Mouse (Mus musculus): Measurements from ENCODE around the gene Gpr162. TPM values are rescaled to one million over a fixed set of nuclear protein-coding genes. Genes with fewer than 3 reads are reported as not detected.

The Gpr162 gene
- polyA plus RNA-seq (2012; rRNA removed; ENCODE audit: low replicate concordance) = 0.65 and 1.6 TPM in 2 replicates

GRCm38 (mm10) chr6:124863658-124864298 is at the start of gene Gpr162:
TSS of gene Gpr162 (minus strand) at chr6:124863983.

GRCm38 (mm10) chr6:124911533-124912218 is 47.9 kb upstream of the Gpr162 start, which contains the start of gene Lag3:
TSS of gene Lag3 (minus strand) at chr6:124911705.

GRCm38 (mm10) chr6:124887986-124888385 is 24.2 kb upstream of the Gpr162 start, which contains the start of gene Cd4:
TSS of gene Cd4 (minus strand) at chr6:124888221.

GRCm38 (mm10) chr6:124856916-124857839 is 6.6 kb downstream of the Gpr162 start, which contains the start of gene P3h3:
TSS of gene P3h3 (minus strand) at chr6:124857752.

GRCm38 (mm10) chr6:124840241-124841167 is 23.3 kb downstream of the Gpr162 start, which contains the start of gene Gnb3:
TSS of gene Gnb3 (minus strand) at chr6:124840275.

GRCm38 (mm10) chr6:124828868-124829798 is 34.6 kb downstream of the Gpr162 start, which contains the start of the genes Usp5 and Cdca3:
TSS of gene Usp5 (minus strand) at chr6:124829484.
TSS of gene Cdca3 (plus strand) at chr6:124829547.

GRCm38 (mm10) chr6:124813933-124814332 is 49.9 kb downstream of the Gpr162 start, which contains the start of gene Tpi1:
TSS of gene Tpi1 (minus strand) at chr6:124814296.

Other genes starting within 250 kb of the Gpr162 start
- not detected in 2 replicates for gene C1s2, start 227.9 kb downstream of the Gpr162 start, polyA plus RNA-seq (2012; rRNA removed; ENCODE audit: low replicate concordance)
- 200 and 320 TPM in 2 replicates for gene Lpcat3, start 201.0 kb downstream of the Gpr162 start, polyA plus RNA-seq (2012; rRNA removed; ENCODE audit: low replicate concordance)
- 21.0 and 23.1 TPM in 2 replicates for gene Emg1, start 151.8 kb downstream of the Gpr162 start, polyA plus RNA-seq (2012; rRNA removed; ENCODE audit: low replicate concordance)
- 163 and 179 TPM in 2 replicates for gene Phb2, start 151.6 kb downstream of the Gpr162 start, polyA plus RNA-seq (2012; rRNA removed; ENCODE audit: low replicate concordance)
- gene Ptpn6, start 125.3 kb downstream of the Gpr162 start, polyA plus RNA-seq (2012; rRNA removed; ENCODE audit: low replicate concordance) = 18.0 and 22.1 TPM in 2 replicates
- 113 and 151 TPM in 2 replicates for gene Grcc10, start 122.6 kb downstream of the Gpr162 start, polyA plus RNA-seq (2012; rRNA removed; ENCODE audit: low replicate concordance)
- not detected in 2 replicates for gene Gm45234, start 108.0 kb downstream of the Gpr162 start, polyA plus RNA-seq (2012; rRNA removed; ENCODE audit: low replicate concordance)
- 60.0 and 70.5 TPM in 2 replicates for gene Atn1, start 107.5 kb downstream of the Gpr162 start, polyA plus RNA-seq (2012; rRNA removed; ENCODE audit: low replicate concordance)
- gene Eno2, start 94.3 kb downstream of the Gpr162 start, polyA plus RNA-seq (2012; rRNA removed; ENCODE audit: low replicate concordance) = 2.6 and 3.2 TPM in 2 replicates
- gene Lrrc23, start 84.3 kb downstream of the Gpr162 start, polyA plus RNA-seq (2012; rRNA removed; ENCODE audit: low replicate concordance) = 0.09 and 0.30 TPM in 2 replicates
- gene Spsb2, start 55.3 kb downstream of the Gpr162 start, polyA plus RNA-seq (2012; rRNA removed; ENCODE audit: low replicate concordance) = 21.3 and 42.0 TPM in 2 replicates
- gene Tpi1, start 49.7 kb downstream of the Gpr162 start, polyA plus RNA-seq (2012; rRNA removed; ENCODE audit: low replicate concordance) = 448 and 753 TPM in 2 replicates
- gene Usp5, start 34.5 kb downstream of the Gpr162 start, polyA plus RNA-seq (2012; rRNA removed; ENCODE audit: low replicate concordance) = 41.6 and 63.1 TPM in 2 replicates
- gene Cdca3, start 34.4 kb downstream of the Gpr162 start, polyA plus RNA-seq (2012; rRNA removed; ENCODE audit: low replicate concordance) = 53.1 and 53.5 TPM in 2 replicates
- gene Gnb3, start 23.7 kb downstream of the Gpr162 start, polyA plus RNA-seq (2012; rRNA removed; ENCODE audit: low replicate concordance) = 0.14 and 0.31 TPM in 2 replicates
- gene P3h3, start 6.2 kb downstream of the Gpr162 start, polyA plus RNA-seq (2012; rRNA removed; ENCODE audit: low replicate concordance) = 5.8 and 11.2 TPM in 2 replicates
- gene Cd4, start 24.2 kb upstream of the Gpr162 start, polyA plus RNA-seq (2012; rRNA removed; ENCODE audit: low replicate concordance) = 2.8 and 4.7 TPM in 2 replicates
- gene Lag3, start 47.7 kb upstream of the Gpr162 start, polyA plus RNA-seq (2012; rRNA removed; ENCODE audit: low replicate concordance) = 3.0 and 7.5 TPM in 2 replicates
- gene Ptms, start 56.1 kb upstream of the Gpr162 start, polyA plus RNA-seq (2012; rRNA removed; ENCODE audit: low replicate concordance) = 874 and 2,100 TPM in 2 replicates
- gene Mlf2, start 67.4 kb upstream of the Gpr162 start, polyA plus RNA-seq (2012; rRNA removed; ENCODE audit: low replicate concordance) = 369 and 581 TPM in 2 replicates
- gene Cops7a, start 101.6 kb upstream of the Gpr162 start, polyA plus RNA-seq (2012; rRNA removed; ENCODE audit: low replicate concordance) = 120 and 168 TPM in 2 replicates
- gene Pianp, start 132.7 kb upstream of the Gpr162 start, polyA plus RNA-seq (2012; rRNA removed; ENCODE audit: low replicate concordance) = 3.2 and 4.2 TPM in 2 replicates
- 34.6 and 47.6 TPM in 2 replicates for gene Zfp384, start 145.2 kb upstream of the Gpr162 start, polyA plus RNA-seq (2012; rRNA removed; ENCODE audit: low replicate concordance)
- gene Ing4, start 175.8 kb upstream of the Gpr162 start, polyA plus RNA-seq (2012; rRNA removed; ENCODE audit: low replicate concordance) = 32.0 and 39.8 TPM in 2 replicates
- 11.1 and 17.9 TPM in 2 replicates for gene Acrbp, start 185.7 kb upstream of the Gpr162 start, polyA plus RNA-seq (2012; rRNA removed; ENCODE audit: low replicate concordance)
- gene Lpar5, start 203.9 kb upstream of the Gpr162 start, polyA plus RNA-seq (2012; rRNA removed; ENCODE audit: low replicate concordance) = 129 and 167 TPM in 2 replicates
- gene Chd4, start 232.0 kb upstream of the Gpr162 start, polyA plus RNA-seq (2012; rRNA removed; ENCODE audit: low replicate concordance) = 19.3 and 20.9 TPM in 2 replicates

Data from duodenum, adult 2 months (tissue).